Mouse (Mus musculus) cerebellum, adult 9-10 months (tissue): ENCODE results near the gene Gm12166.

Experiments used
- DNase-seq: peaks from one replicate; pipeline ENCODE4 v3.0.0; 2022

Gm12166 gene

GRCm38 (mm10) chr11:46073061-46073849 is 21.1 kb upstream of the Gm12166 start:
- DNase-seq, result no peak

DNA sequence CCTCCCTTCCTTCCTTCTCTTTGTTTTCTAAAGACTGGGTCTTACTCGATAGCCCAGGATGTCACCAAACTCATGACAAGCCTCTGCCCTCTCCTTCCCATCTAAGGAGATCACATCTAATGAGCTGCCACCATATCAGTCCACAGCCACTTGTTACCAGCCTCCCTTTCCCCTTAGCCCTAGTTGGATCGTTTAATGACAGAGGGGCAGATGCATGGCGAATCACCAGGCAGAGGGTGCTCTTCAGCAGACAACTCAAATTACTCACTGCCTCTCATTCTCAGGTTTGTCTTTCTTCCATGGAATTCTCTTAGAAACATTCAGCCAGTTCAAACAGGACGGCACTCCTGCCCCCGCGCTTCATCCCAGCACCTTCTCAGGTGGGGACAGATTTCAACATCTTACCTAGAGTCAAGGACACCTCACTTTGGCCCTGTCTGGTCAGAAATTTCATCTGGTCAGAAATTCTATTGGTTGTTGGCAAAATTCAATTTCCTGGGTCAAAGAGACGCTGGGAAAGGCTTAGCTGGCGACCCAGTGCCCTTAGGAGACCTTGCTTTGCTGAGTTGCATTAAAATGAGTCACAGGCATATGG is 20.4 kb upstream of the Gm12166 start:
- DNase-seq, result no peak

DNA sequence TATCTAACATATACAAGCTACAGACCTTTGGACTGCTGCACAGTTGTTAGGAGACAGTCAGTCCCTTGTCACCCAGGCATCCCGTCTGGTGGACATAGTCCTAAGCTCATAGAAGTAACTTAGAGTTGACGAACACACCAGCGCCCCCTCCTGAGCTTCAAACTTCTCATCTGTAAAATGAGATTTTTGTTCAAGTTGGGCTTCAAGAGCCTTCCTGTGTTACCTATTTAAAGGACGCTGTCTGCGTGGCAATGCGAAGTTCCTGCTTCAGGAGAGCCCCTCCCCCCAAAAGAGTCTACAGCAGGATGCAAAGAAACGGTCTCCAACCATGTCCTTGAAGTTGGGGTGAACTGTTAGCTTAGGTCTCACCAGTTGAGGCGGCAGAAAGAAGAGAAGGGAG is 18.7 kb upstream of the Gm12166 start:
- no peak for DNase-seq

DNA sequence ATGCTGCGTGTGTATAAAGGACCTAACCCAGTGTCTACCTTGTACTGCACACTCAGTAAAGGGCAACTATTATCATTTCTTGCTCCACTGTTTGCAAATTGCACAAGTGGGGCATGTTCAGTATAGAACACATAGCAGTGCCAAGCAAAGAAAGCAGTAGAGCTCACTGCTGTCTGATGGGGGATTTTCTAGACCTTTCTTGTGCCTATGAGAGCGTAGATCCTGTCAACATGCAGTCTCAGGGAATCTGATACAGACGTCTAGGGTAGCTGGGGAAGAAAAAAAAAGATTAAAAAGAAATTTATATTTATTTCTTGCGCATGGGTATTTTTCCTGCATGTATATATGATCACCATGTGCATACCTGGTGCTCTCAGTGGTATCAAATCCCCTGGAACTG is 18.0 kb upstream of the Gm12166 start:
- DNase-seq, result no peak

DNA sequence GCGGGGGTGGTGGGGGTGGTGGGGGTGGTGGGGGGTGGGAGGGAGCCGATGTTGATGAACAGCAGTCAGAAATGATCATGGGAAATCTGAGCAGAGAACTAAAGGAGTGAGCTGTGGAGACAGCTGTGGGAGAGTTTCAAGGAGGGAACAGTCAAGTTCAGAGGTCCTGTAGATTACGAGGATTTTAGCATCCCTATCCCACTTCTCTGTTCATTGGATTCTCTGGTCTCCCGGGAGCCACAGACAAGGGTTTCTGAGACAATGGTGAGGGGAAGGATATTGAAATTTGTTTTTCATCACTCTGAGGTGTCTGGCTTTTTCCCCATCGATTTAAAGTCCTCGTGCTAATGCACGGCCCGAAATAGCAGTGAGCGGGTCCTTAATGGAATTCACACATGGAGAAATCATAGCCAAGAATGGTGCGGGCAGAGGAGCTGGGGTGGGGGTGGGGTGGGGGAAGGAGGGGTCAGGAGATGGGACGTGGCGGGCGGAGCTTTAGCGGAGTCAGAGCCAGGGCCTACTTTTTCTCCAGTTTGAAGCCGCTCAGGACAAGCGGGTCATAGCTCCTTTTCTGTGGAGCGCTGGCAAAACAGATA is 17.4 kb upstream of the Gm12166 start:
- DNase-seq, result no peak

DNA sequence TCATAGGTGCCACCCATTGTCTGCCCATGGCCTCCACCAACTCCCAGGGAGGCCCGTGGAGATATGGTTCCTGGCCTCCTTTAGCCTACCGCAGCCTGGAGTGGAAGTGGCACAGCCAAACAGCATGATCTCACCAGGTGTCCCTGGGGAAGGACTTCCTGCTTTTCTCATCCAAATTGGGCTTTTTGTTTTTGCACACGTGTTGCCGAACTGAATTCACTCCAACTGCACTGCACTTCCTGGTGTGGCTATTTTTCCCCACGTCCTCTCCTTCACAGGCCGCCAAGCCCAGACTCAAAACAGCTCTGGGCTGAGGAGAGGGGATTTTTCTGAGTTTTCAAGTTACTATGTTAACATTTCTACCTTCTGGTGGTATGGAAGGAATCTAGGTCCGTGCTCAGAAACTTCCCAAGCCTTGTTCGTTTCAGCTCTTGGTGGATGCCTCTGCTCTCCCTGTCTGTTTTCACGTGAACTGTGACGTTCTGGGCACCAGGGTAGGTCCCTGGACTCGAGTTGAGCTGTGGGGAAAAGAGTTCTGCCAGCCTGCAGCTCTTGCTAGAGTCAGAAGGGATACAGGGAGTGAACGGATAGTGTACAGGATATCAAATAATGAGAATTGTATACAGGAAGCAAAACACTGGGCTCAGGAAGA is 16.8 kb upstream of the Gm12166 start:
- DNase-seq, result no peak

DNA sequence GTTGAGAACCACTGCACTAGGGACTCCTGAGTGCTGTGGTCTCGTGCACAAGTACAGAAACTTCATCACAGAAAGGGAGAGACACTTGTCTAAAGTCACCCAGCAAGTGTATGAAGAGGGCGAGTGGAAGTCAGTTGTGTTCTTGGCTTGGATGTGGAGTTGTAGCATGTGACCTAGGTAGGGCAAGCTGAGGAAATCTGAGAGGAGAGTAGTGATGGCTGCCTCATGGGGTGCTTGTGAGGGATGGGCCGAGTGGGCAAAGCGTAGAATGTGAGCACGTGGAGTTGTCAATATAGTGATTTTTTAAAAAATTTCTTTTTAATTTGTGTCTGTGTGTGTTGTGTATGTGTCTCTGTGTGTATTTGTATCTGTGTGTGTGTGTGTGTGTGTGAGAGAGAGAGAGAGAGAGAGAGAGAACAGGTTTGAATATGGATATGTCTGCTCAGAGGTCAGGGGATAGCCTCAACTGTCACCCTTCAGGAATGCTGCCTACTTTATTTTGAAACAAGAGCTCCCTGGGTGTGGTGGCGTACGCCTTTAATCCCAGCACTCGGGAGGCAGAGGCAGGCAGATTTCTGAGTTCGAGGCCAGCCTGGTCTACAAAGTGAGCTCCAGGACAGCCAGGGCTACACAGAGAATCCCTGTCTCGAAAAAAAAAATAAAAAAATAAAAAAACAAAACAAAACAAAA is 15.4 kb upstream of the Gm12166 start:
- no peak for DNase-seq

DNA sequence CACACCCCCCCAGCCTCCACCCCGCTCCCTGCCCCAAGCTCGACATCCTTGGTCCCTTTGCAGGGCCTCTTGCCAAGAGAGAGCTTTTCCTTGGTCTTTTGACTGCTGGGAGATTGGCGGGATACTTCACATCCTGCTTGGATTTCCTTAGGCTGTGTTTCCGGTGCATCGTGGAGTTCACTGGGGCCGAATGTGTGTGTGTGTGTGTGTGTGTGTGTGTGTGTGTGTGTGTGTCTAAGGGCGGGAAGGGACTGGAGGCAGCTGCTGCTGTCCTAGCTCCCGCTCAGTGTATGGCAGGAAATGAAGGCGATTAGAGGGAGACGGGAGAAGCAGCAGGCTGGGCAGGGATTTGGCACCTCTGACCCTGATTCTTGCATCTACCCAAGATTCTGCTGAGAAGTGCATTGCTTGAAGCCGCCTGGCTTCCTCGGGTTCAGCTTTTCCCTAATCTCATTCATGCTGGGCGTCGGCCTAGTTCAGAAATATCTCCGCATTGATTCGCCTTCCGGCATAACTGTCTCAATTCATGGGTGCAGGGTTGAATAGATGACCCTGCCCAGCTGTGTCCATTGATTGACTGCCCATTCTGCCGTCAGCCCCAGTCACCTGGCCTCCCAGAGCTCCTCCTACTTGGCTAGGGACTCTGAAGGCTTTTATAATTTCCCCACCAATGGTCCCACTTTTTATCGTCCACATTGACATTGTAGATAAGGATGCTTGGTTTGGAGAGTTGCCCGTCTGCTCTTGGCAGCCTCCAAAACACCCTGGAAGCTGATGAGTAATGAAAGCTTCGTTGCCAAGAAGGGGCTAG is 13.3 kb upstream of the Gm12166 start:
- peak; percentile 68 for DNase-seq

DNA sequence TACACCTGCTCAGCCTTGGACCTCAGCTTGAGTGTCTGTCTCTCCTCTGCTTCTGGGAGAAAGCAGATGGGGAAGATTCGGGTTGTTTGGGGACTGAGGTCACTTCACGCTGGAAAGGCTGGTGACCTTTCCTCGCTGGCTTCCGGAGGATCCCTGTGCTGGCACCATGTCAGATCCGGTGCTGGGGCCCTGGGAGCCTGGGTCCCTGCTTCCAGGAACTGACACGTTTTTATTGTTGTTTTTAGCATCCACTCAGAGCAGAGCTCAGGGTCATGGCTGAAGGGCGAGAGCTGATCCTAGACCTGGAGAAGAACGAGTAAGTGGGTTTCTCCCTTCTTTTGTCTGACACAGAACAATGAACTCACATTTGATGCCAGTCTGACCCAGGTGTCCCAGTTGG is 12.6 kb upstream of the Gm12166 start:
- DNase-seq, result no peak

- DNase-seq, result no peak
These were observed 11.0 kb upstream of the Gm12166 start for GRCm38 (mm10) chr11:46062993-46063731.

- no peak for DNase-seq
These were observed 10.4 kb upstream of the Gm12166 start for GRCm38 (mm10) chr11:46062569-46062968.

GRCm38 (mm10) chr11:46061776-46062445 is 9.8 kb upstream of the Gm12166 start:
- DNase-seq, result no peak

GRCm38 (mm10) chr11:46060651-46061020 is 8.5 kb upstream of the Gm12166 start:
- no peak for DNase-seq

- no peak for DNase-seq
These were observed 7.9 kb upstream of the Gm12166 start for GRCm38 (mm10) chr11:46059887-46060650.

DNA sequence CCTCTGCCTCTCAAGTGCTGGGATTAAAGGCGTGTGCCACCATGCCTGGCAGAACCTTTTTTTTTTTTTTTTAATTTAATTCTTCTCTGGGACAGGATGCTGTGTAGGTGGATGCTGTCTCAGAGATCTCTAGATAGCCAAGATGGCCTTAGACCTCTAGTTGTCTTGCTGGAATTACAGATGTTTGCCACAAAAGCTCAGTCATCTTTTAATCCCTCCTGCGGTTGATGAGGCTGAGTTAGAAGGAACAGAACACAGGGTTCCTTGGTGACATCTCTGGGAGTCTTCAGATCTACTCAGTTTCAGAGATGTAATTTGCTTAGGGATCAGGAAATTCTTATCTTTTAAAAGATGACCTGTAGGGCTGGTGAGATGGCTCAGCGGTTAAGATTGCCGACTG is 6.8 kb upstream of the Gm12166 start:
- no peak for DNase-seq

GRCm38 (mm10) chr11:46058011-46058410 is 5.9 kb upstream of the Gm12166 start:
- no peak for DNase-seq

DNA sequence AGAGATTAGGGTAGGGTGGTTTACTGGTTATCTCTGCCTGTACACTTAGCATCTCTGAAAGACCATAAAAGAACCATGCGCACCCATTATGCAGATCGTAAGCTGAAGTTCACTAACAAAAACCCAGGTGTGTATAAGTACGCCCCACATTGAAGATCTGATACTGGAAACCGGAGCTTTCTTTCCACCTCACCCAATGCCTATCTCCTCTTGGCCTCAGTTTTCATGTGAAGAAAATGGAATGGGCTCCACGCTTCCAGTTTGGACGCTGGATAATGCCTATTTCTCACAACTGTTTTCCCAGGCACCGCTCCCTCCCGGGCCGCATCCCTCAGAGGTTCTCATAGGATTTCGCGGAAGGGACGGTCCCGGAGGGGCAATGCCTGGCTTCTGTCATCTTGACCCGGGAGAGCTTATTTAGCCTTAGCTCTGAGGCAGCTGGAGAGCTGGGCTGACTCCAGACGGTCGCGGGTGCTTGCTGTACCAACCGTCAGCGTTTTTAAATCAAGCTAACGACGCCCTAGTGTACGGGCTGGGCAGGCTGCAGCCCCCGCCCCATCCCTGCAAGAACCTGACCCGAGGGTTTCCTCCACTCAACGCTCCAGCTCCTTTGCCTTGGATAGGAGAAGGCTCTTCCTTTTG is 4.8 kb upstream of the Gm12166 start:
- no peak for DNase-seq

GRCm38 (mm10) chr11:46055896-46056769 is 4.0 kb upstream of the Gm12166 start, which contains the start of gene Adam19:
Gene Adam19, plus strand, starts transcription at chr11:46055992.
- DNase-seq, result peak; percentile 64
